Mouse (Mus musculus) gonadal fat pad, adult 2 months (tissue): ENCODE measurements around the gene Gm10271. TPM values are rescaled to one million over a fixed set of nuclear protein-coding genes. Genes with fewer than 3 reads are reported as not detected.

Experiments
- DNase-seq: peaks from one replicate; pipeline ENCODE4 v3.0.0-alpha.2; 2012; ENCODE audit warnings: low read depth
- polyA plus RNA-seq: library from polyadenylated mRNA; depleted of rRNA; stranded (reverse); fragments of >200 nt; gene quantifications from 2 replicates; pipeline ENCODE4 v1.2.3, GENCODE M21; 2012

The Gm10271 gene
- polyA plus RNA-seq, 1 experiment, result not detected

- no peak for DNase-seq
These were observed 40.0 kb downstream of the Gm10271 start for GRCm38 (mm10) chr10:116932418-116932817.

- no peak for DNase-seq
These were observed 40.8 kb downstream of the Gm10271 start for GRCm38 (mm10) chr10:116931497-116932179.

- DNase-seq, result no peak
These were observed 41.5 kb downstream of the Gm10271 start for GRCm38 (mm10) chr10:116930936-116931335.

- DNase-seq, result no peak
These were observed 41.9 kb downstream of the Gm10271 start for GRCm38 (mm10) chr10:116930506-116930905.

GRCm38 (mm10) chr10:116928826-116929225, 43.6 kb downstream of the Gm10271 start:
- no peak for DNase-seq

- no peak for DNase-seq
These were observed 45.8 kb downstream of the Gm10271 start for GRCm38 (mm10) chr10:116926428-116927113.

GRCm38 (mm10) chr10:116923651-116924495, 48.5 kb downstream of the Gm10271 start:
- no peak for DNase-seq

GRCm38 (mm10) chr10:116922161-116922560, 50.2 kb downstream of the Gm10271 start:
- DNase-seq, result no peak

GRCm38 (mm10) chr10:116921416-116921815, 51.0 kb downstream of the Gm10271 start:
- DNase-seq, result no peak

GRCm38 (mm10) chr10:116920641-116921040, 51.8 kb downstream of the Gm10271 start:
- DNase-seq, result no peak

- no peak for DNase-seq
These were observed 52.8 kb downstream of the Gm10271 start for GRCm38 (mm10) chr10:116919368-116920317.

- no peak for DNase-seq
These were observed 55.8 kb downstream of the Gm10271 start for GRCm38 (mm10) chr10:116916581-116916980.

GRCm38 (mm10) chr10:116915286-116915685, 57.1 kb downstream of the Gm10271 start:
- DNase-seq, result no peak

GRCm38 (mm10) chr10:116914586-116914985, 57.8 kb downstream of the Gm10271 start:
- no peak for DNase-seq

- no peak for DNase-seq
These were observed 58.6 kb downstream of the Gm10271 start for GRCm38 (mm10) chr10:116913647-116914273.

- DNase-seq, result no peak
These were observed 59.6 kb downstream of the Gm10271 start for GRCm38 (mm10) chr10:116912850-116913249.

- no peak for DNase-seq
These were observed 63.3 kb downstream of the Gm10271 start for GRCm38 (mm10) chr10:116908901-116909642.
